Mouse (Mus musculus) lung, postnatal 36 days (tissue): ENCODE measurements at regions not wholly inside any gene's neighbourhood (a gene's known extent, or its start where the extent isn't known, plus 50 kb on each side); places are given as distances from the start of the nearest gene placed in this dataset.
"Not testable (repeated sequence)": the region's sequence is repeated elsewhere in the genome, so short reads cannot be mapped to it uniquely, and the experiment has no call there.

ENCODE experiments used
- DNase-seq: peaks from one replicate; pipeline ENCODE4 v3.0.0; 2022; ENCODE audit warnings: mixed read lengths

DNA sequence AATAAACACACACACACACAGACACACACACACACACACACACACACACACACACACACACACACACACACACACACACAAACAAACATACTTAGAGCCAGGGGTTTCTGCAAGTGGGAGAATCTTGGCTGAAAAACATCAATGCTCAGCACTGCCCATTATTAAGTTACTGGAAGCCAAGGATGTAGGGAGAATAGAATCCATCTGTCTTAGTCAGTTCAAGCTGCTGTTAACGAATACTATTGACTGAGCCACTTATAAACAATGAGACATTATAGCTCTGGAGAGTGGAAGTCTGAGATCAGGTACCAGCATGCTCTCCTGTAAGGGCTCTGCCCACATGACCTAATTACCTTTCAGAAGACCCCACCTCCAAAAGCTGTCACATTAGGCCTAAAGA, 87.4 kb downstream of the Fam174b start:
- no peak for DNase-seq

- no peak for DNase-seq
These were observed 90.5 kb downstream of the Fam174b start for GRCm38 (mm10) chr7:73830581-73830980.

DNA sequence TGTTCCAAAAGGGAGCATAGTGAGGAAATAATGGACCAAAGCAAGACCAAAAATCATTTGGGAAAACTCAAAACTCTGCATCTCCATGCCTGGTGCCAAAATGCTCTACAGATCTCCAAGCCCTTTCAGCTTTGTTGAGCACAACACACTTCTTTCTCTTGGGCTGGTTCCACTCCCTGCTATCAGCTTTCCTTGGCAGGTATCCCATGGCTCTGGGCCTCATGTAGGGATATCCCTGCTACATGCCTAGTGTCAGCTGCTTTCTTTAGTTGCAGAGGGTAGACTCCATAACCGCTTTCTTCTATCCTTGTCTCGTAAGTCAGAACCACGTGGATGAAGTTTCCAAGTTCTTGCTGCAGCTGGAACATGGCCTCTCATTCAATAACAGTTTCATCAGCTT, 100.3 kb downstream of the Fam174b start:
- DNase-seq: no peak

- DNase-seq: no peak
These were observed 112.1 kb downstream of the Fam174b start for GRCm38 (mm10) chr7:73852184-73852583.

GRCm38 (mm10) chr7:73853296-73853950, 113.3 kb downstream of the Fam174b start:
- DNase-seq: not testable (repeated sequence)

DNA sequence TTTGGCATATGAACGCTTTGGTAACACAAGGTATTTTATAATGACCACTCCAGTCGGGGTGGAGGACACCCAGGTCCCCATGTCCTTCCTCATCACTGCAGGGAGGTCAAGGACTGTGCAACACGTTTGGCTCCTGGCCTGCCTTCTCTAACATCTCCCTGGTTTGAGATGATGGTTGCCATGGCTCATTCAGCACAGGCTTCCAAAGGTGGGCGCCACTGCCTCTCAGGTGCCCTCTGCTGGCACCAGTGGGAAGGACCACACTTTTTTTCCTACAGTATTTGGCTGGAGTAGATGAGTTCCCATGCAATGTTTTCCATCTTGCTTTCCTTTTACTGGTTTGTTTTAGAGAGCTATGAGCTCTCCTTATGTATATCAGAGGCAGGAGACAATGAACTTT, 115.4 kb downstream of the Fam174b start:
- peak; percentile 53 for DNase-seq

- no peak for DNase-seq
These were observed 116.8 kb downstream of the Fam174b start for GRCm38 (mm10) chr7:73856908-73857307.

DNA sequence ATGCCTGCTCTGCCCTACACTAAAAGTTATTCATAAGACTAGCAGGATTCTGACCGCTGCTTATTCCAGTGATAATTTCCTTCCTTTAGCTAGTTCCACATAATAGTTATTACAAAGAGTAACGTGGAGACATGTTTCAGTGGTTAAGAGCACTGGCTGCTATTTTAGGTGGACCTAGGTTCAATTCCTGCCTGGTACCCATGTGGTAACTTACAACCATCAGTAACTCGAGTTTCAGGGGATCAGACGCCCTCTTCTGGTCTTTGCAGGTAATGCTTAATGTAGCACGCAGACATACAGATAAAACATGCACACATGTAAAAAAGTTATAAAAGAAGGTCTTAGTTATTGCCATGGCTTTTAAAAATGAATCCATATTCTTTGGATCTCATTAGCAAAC, 125.0 kb downstream of the Fam174b start:
- no peak for DNase-seq

GRCm38 (mm10) chr7:73872181-73872580, 132.1 kb downstream of the Fam174b start:
- DNase-seq: no peak

GRCm38 (mm10) chr7:73881252-73882042, 132.0 kb downstream of the St8sia2 start:
- no peak for DNase-seq

GRCm38 (mm10) chr7:73886152-73886551, 127.3 kb downstream of the St8sia2 start:
- no peak for DNase-seq
